Mouse (Mus musculus) T-helper 2 cell (primary cell): ENCODE results near the gene Gm4181.
"Not testable (repeated sequence)": the region's sequence is repeated elsewhere in the genome, so short reads cannot be mapped to it uniquely, and the experiment has no call there.

Source experiments
- in situ Hi-C: fragments of 300-600 bp; cut with MboI, MseI; formaldehyde crosslinking; loops from one replicate; pipeline ENCODE4 v1.15.1; 2025; ENCODE audit warnings: high pct_unique_total_duplicates

Gm4181 gene

DNA sequence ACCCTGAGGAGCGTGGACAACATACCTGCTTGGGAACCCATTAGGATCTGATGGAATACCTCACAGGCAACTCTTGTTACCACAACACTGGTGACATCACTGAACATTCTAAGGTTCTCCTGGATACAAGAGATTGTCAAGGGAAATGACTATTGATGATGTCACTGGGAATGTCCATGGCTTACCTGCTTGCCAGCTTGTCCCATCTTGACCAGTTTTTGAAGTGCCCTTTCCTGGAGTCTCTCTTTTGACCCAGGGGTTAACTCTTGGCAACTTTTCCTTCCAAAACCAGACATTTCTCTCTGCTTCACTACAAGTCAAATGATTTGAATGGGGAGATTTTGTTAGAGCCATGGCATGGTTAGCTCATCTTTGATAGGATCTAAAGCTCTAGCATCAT lies at the start of gene Gm4181:
TSS of gene Gm4181 (minus strand) at position 101 of the 400 bp plus-strand sequence.
- in situ Hi-C loops = not testable (repeated sequence)

GRCm38 (mm10) chr14:51677269-51677668 lies 41.8 kb upstream of the Gm4181 start:
- in situ Hi-C loops = no loop called here

GRCm38 (mm10) chr14:51632426-51632825 lies 3.0 kb downstream of the Gm4181 start:
- in situ Hi-C loops = not testable (repeated sequence)

GRCm38 (mm10) chr14:51611210-51611609 lies 24.3 kb downstream of the Gm4181 start, which contains the start of gene Gm17078:
TSS of gene Gm17078 (minus strand) at chr14:51611310.
- in situ Hi-C loops = no loop called here

- in situ Hi-C loops = not testable (repeated sequence)
Measured at GRCm38 (mm10) chr14:51592039-51592438, 43.4 kb downstream of the Gm4181 start, which contains the start of gene Gm17174. TSS of gene Gm17174 (minus strand) at chr14:51592139.
